Mouse (Mus musculus) heart, postnatal 0 days (tissue): ENCODE measurements around the gene Nr1i2.

Experiments
- CTCF ChIP-seq: IDR thresholded peaks from 2 replicates; pipeline ENCODE4 v1.5.1; 2016; ENCODE audit warnings: antibody characterized with exemption, control low read depth, low read depth
- EP300 ChIP-seq: IDR thresholded peaks from 2 replicates; pipeline ENCODE4 v1.6.1; 2016; ENCODE audit warnings: antibody characterized with exemption, low read depth

- TF ChIP-seq CTCF = no peak
- TF ChIP-seq EP300 = no peak
These were observed 11.3 kb downstream of the Nr1i2 start for GRCm38 (mm10) chr16:38283300-38283699.
